Mouse (Mus musculus) yolk sac, embryonic 10.5 days (tissue): ENCODE measurements at regions not wholly inside any gene's neighbourhood (a gene's known extent, or its start where the extent isn't known, plus 50 kb on each side); places are given as distances from the start of the nearest gene placed in this dataset.

ENCODE experiments used
- DNase-seq: peaks from one replicate; pipeline ENCODE4 v3.0.0-alpha.2; 2017; ENCODE audit warnings: low spot score

DNA sequence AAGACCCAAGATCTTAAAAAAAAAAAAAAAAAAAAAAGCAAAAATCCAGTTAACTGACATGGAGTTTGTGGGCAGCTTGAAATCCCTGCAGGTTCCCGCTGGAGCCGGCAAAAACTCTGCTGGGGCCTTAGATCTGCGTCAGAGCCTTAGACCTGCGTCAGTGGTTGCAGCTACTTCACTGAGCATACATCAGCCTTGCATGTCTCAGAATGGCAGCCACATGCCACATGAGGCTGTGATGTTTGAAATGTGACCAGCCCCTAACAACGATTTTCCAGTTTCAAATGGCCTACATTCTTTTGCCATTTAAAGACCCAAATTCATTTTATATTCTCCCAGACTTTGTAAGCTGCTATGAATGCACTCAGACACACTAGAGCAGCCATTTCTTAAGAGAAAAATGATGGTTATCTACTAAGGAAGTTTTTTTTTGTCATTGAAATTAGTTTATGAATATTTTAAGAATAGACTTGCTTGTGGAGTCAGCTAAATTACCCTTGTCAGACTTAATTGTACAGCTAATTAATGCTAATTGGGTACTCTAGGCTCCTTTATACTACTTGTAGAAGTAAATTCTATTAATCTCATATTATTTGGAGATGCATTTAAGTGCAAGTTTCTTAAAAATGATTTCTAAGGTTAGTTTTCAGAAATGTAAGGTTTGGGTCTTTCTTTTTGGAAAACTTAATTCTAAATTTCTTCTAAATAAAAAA is 70.8 kb downstream of the Toporsl start:
- no peak for DNase-seq

DNA sequence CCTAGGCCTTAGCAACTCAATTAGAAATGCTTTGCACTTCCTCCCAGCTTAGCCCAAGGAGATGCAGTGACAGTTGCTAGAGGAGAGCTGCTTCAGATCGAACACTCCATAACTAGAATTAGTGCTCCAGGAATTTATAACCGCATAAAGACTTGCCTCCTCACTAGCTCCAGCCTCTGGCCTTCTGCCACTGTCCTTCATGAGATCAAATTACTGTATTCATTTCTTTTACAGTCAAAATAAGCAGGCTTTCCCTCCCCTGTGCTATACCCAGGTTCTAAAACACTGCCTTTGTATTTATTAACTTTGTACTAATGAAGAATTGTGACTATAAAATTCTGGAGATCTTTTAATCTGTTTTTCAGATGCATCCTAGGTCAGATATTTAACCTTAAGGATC is 104.8 kb upstream of the Olfr275 start:
- DNase-seq = no peak

DNA sequence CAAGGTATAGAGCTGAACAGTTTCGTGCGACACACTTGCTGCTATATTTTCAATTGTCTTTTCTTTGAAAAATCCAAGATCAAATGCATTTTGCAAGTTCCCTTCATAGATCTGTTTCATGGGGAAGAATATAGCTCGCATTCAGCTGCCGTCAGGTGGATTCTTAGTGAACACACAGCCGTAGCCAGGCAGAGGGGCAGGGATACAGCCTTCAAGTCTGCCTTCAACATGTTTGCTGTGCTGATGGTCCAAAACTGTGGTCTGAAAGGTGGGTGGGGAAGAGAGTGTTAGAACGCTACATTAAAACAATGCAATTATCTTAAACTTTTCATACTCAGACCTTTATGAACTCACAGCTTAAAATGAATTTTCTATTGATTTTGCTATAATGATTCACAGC is 88.2 kb upstream of the Olfr275 start:
- DNase-seq = no peak

DNA sequence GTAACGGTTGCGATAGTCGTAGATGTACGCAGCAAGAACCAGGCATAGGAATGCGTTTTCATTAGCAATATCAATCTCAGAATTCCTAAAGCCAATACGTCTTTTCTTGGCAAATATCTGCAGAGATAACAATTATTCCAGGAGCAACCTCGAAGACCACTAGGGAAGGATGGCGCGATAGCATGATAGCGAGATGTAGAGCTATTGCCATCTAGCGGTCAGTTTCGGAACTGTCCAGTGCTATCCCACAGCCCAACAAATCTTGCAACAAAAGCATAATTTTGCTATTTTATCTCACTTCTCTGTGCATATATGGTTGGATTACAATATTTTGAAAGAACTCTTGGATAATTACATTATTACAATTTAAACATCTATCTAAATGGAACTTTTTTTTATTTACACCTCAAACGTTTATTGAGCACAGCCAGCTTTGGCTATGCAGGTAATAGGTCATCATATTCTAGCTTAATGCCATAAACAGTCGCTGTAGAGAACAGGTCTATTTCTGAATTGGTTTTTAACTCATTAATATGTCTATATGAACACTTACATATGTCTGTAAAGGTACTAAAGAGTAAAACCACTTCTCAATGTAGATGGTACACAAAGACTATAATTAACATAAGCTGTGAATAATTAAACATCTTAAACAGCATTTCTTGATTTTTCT is 87.6 kb upstream of the Olfr275 start:
- DNase-seq = peak; percentile 16

DNA sequence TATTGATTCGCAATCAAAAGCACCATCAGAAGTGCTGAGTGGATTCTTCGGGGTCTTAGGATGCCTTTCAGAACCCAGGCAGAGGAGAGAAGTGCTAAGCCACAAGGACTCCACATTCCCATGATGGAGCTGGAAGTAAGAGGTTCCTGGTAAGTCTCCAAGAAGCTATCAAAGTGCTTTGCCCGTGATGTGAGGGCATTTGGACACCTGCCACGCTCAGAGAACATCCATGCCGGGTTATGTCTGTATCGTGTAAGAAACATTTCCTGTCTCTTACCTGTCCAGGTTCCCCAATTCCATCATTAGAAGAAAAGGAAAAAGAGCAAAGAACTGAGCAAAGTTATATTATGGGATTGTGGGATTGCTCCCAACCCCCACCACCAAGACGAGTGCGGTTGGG is 81.3 kb upstream of the Olfr275 start:
- no peak for DNase-seq

DNA sequence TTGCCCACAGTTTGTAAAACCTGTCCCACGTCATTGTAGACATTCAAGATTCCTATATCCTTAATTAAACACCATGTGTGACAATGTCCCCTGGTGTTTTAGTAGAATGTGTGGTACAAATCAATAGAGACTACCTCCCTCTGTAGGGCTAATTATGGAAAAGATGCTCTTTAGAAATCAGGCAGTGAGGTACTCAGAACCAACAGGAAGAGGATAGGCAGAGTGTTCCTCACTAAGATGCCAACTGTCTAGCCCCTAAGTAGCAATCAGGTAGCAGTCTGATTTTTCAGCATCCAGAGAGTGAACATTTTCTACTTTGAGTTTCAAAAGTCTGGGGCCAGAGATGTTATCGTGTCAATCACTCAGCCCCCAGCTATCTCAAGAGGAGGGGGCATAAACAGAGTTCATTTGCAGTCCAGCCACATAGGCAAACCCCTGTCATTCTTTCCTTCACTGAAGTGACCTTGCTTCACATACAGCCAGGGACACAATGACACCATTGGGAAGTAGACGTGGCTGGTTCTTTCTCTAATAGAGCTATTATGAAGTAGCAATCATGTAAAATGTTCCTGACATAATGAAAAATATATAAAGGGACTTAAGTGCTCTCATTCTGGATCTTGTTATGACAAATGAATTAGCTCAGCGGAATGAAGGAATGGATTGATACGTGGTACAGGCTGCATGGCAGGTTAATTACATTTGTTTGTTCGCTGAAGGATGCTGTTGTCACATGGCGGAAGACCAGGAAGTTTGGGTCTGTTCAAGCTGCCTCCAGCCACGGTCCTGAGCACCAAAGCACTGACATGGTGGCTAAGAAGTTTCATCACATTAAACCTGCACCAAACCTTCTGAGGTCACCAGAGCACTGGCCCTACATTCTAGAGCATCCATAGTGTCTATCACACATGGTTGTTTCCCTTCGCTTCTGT is 74.6 kb upstream of the Olfr275 start:
- DNase-seq = no peak

DNA sequence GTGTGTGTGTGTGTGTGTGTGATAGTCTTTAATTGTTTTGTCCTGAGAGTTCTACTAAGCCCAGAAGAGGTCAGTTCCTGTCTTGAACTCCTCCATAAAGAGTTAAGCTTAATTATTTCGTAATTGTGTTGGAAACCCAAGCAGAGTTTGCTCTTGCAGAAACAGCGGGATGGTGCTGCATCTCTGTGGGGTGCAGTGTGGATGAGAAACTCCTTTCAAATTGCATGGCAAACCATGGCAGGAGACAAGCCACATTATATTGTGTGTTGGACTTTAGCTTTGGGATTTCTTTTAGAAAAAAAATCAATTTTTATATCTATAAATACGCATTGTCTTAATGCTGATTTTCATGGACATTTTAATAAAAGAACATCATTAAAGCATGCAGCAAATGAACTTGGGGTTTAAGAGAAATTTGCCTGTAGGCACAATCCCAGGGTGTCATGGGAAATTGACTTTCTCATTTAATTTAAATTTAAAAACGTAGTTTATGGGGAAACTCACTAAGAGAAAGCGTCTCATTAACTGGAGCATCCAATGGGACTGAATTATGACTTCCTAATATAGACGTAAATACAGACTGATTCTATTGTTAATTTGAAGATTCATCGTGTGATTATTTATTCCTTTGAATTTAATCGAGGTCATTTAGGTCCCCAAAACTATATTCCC is 61.4 kb upstream of the Olfr275 start:
- no peak for DNase-seq
